Mouse (Mus musculus): Measurements from ENCODE around the gene Map2k6.
A peak's percentile ranks its signal among the peaks of the same experiment; 100 is the strongest.

The Map2k6 gene

DNA sequence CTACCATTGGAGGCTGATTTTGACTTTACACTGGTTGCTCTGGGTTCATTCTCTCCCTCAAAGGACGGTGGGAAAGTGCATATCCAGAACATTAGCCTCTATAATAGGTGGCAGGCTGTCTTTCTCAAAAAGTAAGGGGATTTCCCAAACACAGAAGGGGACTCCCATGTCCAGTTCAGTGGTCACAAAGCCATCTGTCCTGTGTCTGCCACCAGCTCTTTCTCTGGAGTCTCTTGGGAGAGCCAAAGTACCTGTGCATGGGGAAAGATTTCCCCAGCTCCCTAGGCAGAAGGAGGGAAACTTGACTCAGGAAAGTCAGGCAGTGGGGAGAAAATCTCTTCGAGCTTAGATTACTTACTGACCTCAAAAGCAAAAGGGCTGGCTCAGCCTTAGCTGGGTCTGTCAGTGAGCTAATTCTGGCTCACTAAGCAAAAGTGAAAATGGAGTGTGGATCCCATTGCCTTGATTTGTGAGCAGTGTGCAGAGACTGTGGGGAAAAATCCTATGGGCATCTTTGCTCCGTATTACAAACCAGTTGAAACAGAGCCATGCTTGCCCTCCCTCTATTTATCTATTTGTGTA is 31.0 kb downstream of the Map2k6 start:
- TF ChIP-seq GATA4 (IDR thresholded peaks at IDR 0.05; ENCODE audit: insufficient replicate concordance, low read length), result no peak

DNA sequence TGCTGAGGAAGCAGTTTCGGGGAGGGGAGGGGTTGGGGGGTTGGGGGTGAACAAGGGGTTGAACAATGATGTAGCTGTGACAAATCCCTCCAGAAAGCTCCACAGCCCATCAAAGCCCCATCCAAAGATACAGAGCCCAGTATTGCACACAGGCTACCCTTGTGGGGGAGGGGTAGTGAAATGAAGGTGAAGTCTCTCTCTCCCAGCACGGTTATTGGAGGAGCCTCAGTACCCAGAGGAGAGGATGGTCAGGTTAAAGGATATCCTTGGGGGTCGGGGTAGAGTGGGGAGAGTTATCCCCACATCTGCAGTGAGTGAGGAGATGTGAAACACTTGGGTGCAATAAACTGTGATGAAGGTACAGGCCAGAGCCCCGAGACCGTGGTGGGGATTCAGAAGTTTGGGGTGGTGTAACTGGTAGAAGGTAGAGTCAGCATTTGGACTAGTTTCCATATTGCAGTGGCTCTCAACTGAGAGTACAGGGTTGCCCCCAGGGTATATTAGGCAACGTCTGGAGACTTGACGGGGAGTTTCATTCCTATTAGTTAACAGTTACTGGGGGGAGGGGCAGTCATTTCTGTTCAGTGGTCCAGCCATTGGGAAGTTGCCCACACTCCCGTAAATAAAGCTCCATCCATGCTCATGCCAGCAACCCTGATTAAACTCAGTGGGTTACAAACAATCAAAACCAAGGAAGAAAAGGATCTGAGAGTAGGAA is 37.1 kb downstream of the Map2k6 start:
- TF ChIP-seq GATA4 (IDR thresholded peaks at IDR 0.05; ENCODE audit: insufficient replicate concordance, low read length), result no peak

DNA sequence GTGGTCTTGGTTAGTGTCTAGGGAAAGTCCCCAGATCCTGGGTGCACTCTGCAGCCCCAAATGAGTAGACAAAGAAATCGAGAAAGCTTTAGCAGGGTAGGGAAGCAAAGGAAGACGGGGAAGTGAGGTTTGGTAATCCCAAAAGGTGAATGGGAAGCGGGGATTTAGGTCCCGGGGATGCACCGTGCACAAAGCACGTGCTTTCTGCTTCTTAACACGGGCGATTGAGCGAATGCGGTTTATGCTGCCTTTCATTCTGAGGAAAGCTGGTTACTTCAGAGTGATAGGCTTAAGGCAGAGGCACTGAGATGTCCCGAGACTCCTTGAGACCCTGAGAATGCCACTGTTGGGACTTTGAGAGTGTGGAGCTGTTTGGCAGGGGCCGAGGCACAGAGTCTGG is 38.1 kb downstream of the Map2k6 start:
- no peak for TF ChIP-seq GATA4 (IDR thresholded peaks at IDR 0.05; ENCODE audit: insufficient replicate concordance, low read length)

DNA sequence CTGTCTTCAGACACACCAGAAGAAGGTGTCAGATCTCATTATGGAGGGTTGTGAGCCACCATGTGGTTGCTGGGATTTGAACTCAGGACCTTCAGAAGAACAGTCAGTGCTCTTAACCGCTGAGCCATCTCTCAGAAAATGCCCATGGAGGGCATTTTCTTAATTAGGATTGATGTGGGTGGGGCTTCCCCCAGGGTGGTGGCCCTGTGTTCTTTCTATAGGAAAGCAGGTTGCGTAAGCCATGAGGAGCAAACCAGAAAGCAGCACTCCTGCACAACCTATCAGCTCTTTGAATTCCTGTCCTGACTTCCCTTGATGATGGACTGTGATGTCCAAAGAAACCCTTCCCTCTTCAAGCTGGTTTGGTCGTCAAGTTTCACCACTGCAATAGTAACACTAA is 39.2 kb downstream of the Map2k6 start:
- no peak for TF ChIP-seq GATA4 (IDR thresholded peaks at IDR 0.05; ENCODE audit: insufficient replicate concordance, low read length)

DNA sequence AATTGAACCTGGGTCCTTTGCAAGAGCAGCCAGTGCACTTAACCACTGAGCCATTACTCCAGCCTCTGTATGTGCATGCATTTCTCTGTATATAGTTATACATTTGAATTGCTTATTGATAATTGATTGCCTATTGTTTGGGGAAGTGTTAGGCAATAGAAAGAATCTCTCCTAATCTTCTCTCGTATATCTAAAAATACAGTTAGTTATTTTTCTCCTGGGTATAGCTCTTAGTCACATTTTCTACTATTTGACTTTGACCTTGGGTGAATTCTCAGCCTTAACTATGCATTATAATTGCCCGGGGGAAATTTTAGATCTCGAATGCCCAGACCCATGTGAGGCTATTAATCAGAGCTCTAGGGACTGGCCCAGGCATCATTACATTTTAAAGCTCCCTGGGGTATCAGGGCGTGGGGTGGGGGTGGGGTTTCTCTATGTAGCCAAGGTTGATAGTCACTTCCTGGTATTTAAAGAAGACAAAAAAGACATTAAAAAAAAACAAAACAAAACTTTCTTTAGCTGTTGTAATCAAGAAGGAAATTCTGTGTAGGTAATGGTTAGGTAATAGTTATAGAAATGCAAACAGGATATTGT is 39.9 kb downstream of the Map2k6 start:
- TF ChIP-seq GATA4 (IDR thresholded peaks at IDR 0.05; ENCODE audit: insufficient replicate concordance, low read length), result no peak

DNA sequence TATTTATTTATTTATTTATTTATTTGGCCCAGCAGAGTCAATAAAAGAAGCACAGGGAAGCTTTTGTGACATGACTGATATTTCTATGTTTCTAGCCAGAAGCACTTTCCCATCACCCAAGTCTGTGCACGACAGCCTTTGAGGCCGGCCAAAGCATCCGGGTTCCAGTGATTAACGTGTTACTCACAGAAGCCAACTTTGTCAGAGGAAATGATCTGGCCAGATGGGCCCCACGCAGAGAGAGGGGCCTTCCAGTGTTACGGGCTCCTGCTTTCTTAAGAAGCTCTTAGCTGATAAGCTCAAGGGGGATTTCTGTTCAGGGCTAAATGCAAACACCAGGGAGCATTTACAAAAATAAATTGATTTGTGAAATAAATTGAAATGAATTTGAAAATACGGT is 40.4 kb downstream of the Map2k6 start:
- no peak for TF ChIP-seq GATA4 (IDR thresholded peaks at IDR 0.05; ENCODE audit: insufficient replicate concordance, low read length)

DNA sequence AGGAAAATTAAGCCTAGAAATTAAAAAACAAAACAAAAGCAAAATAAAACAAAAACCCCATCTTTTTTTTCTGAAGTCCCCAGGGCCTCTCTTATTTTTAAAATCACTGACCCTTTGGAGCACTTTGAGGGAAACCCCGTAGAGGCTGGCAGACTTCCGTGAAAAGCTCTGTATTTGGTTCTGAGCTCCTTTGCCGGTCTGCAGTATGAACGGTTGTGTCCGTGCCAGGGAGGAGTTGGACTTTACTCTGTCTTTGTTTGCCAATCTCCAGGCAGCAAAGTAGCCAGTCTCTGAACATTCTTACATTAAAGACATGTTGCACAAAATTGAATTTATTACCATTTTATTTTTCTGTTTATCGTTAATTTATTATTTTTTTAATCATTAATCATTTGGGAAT is 45.7 kb downstream of the Map2k6 start:
- TF ChIP-seq GATA4 (IDR thresholded peaks at IDR 0.05; ENCODE audit: insufficient replicate concordance, low read length), result no peak

DNA sequence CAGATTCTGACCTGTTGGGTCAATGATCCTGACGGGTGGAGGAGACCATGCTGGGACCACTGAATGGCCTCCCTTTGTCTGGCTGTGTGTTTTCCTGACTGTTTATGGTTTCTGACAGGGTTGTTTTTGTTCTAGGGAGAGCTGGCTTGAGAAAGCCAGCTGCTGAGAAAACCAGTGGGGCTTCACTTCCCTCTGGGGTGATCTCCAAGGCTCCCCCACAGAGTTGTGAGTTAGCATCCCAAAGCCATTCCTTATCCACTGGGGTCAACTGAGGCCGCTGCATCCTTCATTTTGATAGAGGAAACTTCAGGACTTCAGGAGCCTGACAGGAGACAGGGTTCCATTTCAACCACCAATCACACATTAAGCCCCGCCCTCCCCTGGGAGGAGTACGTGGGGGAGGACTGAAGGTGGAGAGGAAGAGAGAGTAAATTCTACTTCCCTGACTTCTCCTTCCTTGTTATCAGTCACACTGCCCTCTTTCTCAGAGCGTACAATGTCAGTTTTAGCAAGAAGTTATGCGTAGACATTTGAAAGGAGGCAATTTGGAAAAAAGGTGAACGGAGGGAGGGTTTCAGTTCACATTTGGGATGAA is 49.3 kb downstream of the Map2k6 start:
- no peak for TF ChIP-seq GATA4 (IDR thresholded peaks at IDR 0.05; ENCODE audit: insufficient replicate concordance, low read length)

DNA sequence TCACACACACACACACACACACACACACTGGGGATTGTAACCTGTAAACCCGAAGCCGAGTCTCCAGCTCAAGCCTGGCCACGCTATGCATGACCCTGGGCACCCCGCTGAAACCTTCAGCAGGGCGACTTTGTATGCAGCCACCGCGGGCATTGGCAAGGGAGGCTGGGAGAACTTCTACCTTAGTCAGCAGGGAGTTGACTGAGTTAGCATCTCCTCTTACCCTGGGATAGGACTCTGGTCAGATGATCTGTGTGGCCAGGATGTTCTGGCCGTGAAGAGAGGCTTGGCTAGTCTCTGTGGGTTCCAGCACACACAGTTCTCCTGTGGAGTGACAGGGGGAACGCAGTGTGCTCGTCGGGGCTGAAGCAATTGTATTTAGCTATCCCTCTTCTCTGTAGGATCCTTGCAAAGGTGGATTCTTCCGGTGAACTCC is 49.8 kb downstream of the Map2k6 start:
- TF ChIP-seq GATA4 (IDR thresholded peaks at IDR 0.05; ENCODE audit: insufficient replicate concordance, low read length), result no peak

DNA sequence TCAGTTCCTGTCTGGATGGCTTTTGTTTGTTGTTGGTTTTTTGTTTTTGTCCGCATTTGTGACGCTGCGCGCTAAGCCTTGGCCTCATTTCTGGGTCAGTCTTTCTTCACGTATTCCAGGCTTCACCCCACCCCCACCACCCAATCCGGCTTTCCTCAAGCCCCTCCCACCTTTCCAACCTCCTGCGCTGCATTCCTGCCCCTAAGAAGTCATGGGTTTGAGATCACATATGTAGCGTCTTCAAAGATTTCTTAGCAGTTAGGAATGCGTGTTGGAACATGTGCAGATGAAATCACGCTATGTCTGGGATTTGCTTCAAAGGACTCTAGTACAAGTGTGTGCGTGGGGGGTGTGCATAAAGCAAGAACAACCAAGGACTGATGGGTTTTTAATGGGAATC is 50.3 kb downstream of the Map2k6 start:
- TF ChIP-seq GATA4 (IDR thresholded peaks at IDR 0.05; ENCODE audit: insufficient replicate concordance, low read length), result no peak

DNA sequence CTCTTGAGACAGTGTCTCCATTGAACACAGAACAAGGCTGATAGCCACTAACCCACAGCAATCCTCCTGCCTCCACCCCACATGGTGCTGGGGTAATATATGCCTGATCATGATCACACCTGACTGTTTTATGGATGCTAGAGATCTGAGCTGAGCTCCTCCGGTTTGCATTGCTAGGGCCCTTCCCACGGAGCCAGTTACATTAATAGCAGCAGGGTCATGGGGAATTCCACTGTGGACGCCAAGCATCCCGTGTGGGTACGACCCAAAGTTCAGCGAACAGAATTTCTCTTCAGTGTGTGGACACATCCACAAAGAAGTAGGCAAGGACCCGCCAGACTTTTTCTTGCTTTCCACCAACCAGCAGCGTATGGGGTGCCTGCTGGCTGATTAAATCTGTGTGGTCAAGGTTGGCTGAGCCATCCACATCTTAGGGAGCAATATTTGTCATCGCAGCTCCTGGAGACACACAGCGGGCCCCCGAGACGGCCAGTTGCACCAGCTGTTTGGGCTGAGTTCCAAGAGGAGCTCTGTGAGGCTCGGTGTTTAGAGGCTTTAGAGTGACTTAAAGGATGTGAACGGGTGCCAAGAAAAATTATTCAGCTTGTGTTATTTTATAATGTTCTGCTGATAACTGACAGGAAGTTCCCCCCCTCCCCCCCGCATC is 51.3 kb downstream of the Map2k6 start:
- TF ChIP-seq GATA4 (IDR thresholded peaks at IDR 0.05; ENCODE audit: insufficient replicate concordance, low read length), result no peak

DNA sequence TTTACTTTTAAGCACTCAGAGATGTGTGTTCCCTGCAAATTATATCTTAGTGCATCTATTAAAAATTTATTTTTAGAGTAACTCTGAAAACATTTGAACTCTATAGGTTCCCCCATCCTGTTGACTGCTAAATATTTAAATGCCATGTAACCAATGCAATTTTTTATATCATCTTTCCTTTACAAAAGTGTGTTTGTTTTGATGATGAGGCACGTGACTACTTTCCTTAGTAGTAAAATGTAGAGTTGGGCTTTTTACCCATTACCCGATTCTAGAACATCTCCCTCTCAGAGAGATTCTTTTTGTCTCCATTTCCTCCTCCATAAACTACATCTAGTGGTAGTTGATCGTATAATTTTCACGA is 51.8 kb downstream of the Map2k6 start:
- no peak for TF ChIP-seq GATA4 (IDR thresholded peaks at IDR 0.05; ENCODE audit: insufficient replicate concordance, low read length)

DNA sequence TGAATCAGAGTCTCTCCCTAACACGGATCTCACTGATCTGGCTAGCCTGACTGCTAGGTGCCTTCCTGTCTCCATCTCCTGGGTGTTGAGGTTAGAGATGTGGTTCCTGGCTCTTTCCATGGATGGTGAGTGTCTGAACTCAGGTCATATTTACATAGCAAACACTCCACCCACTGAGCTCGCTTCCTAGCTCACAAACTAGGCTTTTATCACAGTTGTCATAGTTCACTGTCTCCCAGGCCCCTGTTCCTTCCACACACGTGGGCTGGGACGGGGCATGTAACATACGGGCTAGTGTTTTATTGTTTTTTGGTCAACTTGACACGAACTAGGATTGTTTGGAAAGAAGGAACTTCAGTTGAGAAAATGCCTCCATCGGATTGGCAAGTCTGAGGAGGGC is 52.7 kb downstream of the Map2k6 start:
- TF ChIP-seq GATA4 (IDR thresholded peaks at IDR 0.05; ENCODE audit: insufficient replicate concordance, low read length), result peak; percentile 45; the same call in 1 of the 2 replicates

DNA sequence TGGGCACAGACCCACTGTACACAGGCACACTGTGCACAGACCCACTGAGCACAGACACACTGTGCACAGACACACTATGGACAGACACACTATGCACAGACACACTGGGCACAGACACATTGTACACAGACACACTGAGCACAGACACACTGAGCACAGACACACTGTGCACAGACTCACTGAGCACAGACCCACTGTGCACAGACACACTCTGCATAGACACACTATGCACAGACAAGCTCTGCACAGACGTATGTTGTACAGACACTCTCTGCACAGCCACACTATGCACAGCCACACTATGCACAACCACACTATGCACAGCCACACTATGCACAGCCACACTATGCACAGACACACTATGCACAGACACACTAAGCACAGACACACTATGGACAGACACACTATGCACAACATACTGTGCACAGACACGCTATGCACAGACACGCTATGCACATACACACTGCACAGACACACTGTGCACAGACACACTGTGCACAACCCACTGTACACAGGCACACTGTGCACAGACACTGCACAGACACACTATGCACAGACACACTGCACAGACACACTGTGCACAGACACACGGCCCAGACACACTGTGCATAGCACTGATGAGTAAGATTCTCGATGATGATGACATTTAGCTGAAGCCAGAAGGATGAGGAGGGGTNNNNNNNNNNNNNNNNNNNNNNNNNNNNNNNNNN is 54.7 kb downstream of the Map2k6 start:
- TF ChIP-seq GATA4 (IDR thresholded peaks at IDR 0.05; ENCODE audit: insufficient replicate concordance, low read length), result no peak

DNA sequence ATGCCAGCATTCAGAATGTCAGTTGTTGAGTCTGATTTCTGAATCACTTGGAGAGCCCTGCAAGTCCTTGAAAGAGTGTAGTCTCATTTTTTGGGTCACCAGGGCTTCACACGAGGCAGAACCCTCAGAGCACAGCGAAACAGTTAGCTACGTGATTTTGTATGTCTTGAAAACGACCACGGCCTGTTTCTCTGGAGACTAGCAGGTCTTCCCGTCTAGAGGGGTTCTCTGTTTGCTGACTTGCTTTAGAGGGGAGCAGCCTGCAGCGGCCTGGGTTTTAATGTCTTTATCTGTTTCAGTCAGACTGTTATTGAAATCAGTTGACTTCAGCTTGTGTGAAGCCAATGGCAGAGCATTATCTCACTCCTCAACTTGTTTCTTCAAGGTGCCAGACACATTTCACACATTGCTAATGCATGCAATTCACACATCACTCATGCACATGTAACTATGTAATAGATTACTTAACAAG is 58.6 kb downstream of the Map2k6 start:
- TF ChIP-seq GATA4 (IDR thresholded peaks at IDR 0.05; ENCODE audit: insufficient replicate concordance, low read length), result no peak
